Mouse (Mus musculus): ENCODE data around the gene Gon7. TPM values are rescaled to one million over a fixed set of nuclear protein-coding genes. Genes with fewer than 3 reads are reported as not detected.

Gene Gon7
- polyA plus RNA-seq (2012; rRNA removed): 10.7 and 12.4 TPM in 2 replicates

DNA sequence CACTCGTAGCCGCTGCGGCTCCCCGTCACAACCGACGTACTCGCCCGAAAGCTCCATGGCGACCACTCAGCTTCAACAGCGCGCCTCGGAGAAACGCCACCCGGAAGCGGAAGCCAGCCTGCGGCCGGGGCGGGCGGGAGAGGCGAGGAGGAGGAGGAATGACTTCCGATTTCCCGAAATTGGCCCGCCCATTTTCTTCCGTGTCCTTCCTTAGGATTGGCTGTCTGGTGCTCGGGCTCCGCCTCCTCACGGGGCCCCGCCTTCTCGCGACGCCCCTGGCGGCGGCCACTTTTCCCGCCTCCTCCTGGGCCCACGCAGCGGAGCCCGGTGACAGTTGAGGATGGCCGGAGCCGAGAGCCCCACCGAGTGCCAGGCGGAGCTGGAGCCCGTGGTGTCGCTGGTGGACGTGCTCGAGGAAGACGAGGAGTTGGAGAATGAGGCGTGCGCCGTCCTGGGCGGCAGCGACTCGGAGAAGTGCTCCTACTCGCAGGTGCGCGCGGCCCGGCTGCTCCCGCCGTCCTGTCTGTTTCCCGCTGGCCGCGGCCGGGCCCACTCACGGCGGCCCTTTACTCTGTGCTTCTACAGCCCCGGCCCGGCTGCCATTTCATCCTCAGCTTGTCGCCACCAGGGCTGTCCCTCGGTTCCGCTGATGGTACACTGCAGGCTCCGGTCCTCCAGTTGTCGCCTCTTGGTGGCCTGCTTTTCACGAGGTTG is at the start of gene Gon7, which contains the start of the genes Gm28051 and Ubr7:
Gene Gon7, minus strand, starts transcription at position 115 of the 714 bp plus-strand sequence.
Gene Gm28051, minus strand, starts transcription at position 77 of the 714 bp plus-strand sequence.
Gene Ubr7, plus strand, starts transcription at position 279 of the 714 bp plus-strand sequence.
- DNase-seq (ENCODE audit: extremely low spot score in 1 of 2, low spot score in 1 of 2): peak; percentile 95 to 97

DNA sequence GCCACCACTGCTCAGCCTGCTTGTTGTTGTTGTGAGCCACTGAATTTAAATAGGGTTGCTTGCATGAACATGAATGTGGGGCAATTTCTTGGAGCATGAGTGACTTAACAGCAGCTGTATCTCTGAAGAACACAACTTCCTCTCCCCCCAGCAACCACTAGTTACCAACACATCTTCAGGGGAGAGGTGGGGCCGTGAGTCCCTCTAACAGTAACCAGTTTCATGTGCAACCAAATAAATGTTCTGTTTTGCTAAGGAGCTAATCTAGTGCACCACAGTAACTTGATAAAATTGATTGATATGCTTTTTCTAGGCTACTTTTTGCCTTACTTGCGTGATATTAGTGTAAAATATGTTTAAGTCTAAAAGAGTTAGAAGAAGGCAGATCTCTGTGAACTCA is 41.9 kb upstream of the Gon7 start:
- DNase-seq (ENCODE audit: extremely low spot score in 1 of 2, low spot score in 1 of 2): no peak

DNA sequence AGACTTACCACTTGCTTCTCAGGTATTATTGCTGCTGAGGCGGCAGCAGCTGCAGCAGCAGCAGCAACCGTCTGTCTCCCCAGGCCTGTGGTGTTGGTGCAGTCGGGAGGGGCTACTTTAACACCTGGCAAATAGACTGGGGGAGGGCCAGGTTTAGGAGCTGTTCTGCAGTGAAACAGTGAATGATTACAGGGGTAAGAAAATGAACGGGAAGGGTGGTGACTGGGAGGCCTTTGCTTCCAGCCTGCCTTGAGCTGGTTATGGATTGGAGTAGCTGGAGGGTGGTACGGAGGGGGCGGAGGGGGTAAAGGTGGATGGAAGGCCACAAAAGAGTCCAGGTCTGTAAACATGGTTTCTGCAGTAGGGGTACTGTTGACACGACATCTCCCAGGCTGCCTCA is 30.3 kb upstream of the Gon7 start:
- DNase-seq (ENCODE audit: extremely low spot score in 1 of 2, low spot score in 1 of 2): no peak

DNA sequence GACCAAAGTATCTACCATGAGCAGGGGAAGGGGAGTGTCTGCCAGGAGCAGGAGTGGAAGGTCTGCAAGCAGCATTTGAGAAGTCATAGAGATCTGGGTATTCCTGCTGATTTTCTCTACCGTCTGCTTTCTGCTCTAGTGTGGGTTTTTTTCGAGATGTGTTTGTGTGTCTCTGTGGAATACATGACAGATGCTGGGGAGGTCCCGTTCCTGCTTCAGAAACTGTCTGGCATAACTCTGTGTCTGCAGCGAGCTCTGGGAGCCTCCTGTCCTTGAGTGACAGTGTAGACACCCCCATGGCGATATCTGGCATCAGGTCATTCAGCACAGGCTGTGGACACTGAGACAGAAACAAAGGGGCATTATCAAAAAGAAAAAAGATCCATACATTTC is 28.0 kb upstream of the Gon7 start:
- peak in 1 of 2 experiments; percentile 21 for DNase-seq (ENCODE audit: extremely low spot score in 1 of 2, low spot score in 1 of 2)

DNA sequence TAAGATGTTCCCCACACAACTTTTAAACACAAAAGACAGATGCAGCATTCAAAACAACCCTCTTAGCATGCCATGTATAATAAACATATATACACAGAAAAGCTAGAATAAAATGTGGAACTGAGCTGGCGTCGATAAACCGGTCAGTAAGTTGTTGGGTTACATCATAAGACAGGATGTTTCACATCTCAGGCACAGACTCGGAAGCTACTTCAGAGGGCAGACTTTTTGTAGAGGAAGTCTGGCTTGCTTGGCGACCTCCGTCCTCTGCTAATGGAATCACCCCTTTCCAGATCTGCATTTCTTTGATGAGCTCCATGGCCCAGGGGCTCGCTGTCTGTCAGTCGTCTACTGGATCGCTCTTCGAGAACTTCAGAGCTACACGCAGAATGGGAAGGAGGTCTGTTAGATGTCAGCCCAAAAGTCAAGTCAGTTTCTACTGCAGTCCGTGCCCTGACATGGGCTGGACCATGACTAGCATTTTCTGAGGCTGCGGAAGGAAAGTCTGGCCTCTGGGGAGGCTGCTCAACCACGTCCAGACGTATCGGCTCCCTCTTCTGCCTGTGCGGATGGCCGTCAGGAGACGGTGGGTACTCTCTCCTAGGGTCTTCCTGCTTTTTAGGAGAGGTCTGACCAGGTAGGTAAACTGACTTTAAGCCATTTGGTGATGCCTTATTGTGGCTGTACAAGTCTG is 27.4 kb upstream of the Gon7 start:
- DNase-seq (ENCODE audit: extremely low spot score in 1 of 2, low spot score in 1 of 2): no peak

DNA sequence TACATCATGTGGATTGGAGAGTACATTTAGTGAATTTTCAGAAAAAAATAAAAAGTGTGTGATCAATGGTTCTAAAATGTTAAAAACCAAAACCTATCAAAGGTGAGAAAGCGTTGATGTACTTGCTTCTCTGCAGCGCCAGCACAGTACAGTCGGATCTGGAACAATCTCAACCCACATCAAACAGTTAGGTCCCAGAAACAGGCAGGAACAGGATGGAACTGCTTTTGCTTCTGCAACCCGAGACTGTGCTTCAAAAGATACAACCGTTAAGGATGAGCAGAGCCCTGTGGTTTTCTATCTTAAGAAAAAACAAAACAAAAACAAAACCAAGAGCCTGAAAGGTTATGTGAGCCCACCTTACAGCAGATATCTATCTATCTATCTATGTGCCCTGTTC is 25.2 kb upstream of the Gon7 start:
- DNase-seq (ENCODE audit: extremely low spot score in 1 of 2, low spot score in 1 of 2): no peak

DNA sequence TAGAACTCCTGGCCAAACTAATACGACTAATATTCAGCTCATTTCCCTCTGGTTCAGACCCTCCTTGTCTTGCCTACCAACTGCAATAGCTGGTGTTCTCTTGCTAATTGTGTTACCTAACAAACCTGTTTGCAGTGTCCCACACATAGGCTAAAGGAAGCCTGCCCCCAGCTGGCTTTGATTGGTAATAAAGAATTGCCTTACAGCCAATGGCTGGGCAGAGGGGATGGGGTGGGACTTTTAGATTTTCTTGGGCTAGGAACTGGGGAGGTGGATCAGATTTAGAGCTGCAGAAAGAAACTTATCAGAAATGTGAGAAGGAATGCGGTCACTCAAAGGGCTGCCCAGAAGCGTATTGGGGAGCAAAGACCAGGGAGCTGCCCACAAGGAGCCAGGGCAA is 21.8 kb upstream of the Gon7 start:
- no peak for DNase-seq (ENCODE audit: extremely low spot score in 1 of 2, low spot score in 1 of 2)

DNA sequence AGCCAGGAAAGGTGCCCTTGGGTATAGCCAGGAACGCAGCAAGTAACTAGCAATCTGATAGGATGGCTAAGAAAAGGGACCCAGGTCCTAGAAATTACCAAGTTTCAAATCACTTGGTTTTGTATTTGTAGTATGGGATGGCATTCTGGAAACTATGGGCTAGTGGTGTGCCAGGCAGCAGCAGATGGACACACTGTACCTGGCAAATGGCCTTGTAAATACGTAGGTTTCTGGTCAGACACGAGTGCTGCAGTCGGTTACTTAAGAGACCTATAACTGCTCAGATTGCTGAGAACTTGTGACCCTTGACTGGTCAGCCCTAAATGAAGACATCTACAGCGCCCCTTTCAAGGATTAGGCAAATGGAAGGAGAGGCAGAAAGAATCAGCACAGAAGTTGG is 20.5 kb upstream of the Gon7 start:
- no peak for DNase-seq (ENCODE audit: extremely low spot score in 1 of 2, low spot score in 1 of 2)

DNA sequence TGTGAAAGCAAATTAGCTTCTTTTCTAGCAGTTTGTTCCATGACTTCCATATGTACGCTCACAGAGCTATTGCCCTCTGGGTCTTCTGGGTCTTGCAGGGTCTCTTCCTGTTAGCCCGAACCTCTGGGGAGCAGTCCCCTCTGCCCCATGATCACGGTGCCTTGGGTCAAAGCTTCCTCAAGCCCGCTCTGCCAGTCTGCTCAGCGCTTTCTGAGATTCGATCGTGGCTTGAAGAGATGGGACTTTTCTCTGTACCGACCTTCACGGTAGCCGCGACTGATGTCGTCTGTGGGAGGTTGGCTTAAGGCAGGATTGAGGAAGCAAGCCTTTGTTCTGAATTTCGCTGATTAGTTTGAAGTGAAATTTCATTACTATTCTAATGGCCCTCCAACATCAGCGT is 18.4 kb upstream of the Gon7 start:
- no peak for DNase-seq (ENCODE audit: extremely low spot score in 1 of 2, low spot score in 1 of 2)

DNA sequence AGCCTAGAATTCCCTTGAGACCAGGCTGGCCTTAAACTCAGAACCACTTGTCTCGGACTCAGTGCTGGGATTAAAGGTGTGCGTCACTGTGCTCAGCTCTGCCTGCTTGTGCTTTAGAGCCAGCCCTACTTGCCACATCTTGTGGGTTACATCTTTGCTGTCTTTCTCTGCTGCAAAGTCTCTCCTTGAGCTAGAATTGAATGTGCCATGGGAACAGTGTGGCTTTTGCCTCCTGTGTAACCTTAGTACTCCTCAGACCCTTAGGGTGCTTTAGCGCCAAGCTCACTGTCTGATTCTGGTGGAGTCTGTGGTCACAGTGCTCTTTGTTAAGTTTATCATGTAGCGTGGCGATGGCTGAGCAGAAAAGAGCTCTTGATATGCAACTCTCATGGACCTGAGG is 15.1 kb upstream of the Gon7 start:
- DNase-seq (ENCODE audit: extremely low spot score in 1 of 2, low spot score in 1 of 2): no peak

DNA sequence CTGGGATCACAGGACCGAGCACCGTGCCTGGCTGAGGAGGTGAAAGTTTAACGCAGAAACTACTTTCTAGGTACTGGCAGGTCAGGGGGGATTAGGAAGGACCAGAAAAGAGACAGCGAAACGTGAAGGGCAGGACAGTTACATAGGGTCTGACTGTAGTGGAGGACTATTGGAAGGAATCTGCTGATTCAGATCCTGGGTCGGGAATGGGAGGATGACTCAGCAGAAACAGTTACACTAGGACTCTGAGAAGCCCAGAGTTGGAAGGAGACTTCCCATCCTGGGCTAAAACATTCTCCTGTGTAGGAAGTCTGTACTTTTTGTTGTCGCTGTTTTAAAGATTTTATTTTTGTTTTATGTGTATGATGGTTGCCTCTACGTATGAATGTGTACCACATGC is 14.0 kb upstream of the Gon7 start:
- no peak for DNase-seq (ENCODE audit: extremely low spot score in 1 of 2, low spot score in 1 of 2)

DNA sequence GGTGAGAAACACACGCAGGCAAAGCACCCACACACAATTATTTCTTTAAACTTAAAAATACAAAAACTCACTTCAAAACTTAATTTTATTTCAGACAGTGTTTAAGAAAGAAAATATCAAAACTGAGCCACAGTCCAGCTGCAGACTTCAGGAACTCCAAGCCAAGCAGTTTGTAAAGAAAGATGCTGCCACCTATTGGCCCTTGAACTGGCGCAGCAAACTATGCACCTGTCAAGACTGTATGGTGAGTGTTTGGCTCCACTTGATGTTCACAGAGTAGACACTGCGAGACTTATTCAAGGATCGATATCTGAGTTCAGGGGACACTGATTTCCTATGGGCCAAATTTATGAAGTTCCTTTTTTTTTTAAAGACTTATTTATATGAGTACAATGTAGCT is 11.4 kb upstream of the Gon7 start:
- DNase-seq (ENCODE audit: extremely low spot score in 1 of 2, low spot score in 1 of 2): no peak

DNA sequence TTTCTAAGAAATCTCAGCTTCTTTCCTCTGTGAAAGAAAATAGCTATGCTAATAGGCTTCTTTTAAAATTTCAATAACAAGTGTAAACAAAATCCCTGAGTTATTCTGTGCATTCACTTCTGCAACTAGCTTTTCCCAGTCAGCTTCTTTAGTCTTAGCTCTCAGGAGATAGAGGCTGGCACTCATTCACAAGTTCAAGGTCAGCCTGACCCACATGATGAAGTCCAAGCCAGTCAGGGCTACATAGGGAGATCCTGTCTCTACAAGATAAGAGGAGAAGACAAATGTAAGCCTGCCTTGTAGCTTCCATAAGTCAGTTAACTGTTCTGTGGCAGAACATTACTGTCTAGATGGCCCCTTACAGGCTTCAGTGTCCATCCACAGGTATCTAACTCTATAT is 6.1 kb upstream of the Gon7 start:
- DNase-seq (ENCODE audit: extremely low spot score in 1 of 2, low spot score in 1 of 2): no peak

DNA sequence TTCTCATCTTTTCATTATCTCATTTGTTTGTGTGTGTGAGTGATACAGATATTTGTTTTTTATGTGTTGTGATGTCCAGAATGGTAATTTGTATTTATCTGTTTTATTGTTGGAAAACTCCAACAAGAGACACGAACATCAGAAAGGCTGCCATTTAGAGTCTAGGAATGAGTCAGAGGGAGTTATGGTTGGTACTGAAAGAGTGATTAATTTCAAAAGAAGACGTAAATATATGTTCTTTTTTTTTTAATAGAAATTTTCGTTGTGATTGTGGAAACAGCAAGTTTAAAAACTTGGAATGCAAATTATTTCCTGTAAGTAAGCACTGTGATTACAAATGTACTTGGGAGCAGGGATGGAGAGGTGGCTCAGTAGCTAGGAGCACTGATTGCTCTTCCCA is 4.1 kb upstream of the Gon7 start:
- DNase-seq (ENCODE audit: extremely low spot score in 1 of 2, low spot score in 1 of 2): no peak

DNA sequence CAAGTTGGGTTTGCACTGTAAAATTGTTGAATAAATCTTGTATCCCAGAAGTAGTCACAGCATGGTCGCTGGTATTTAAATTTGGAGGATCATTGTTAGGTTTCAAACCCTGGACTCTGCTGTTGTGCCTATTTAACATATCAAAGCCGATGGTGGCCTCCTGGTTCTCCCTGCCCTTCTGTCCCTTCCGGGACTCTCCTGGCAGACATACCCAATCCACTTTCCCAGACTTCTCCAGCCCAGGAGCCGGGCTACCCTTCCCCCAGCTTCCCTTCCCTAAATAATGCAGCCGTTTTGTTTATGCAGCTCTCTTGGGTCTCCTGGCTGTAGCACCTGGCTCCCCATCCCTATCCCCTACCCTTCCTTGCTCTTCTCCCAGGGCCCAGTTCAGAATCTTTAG is 1.3 kb upstream of the Gon7 start:
- no peak for DNase-seq (ENCODE audit: extremely low spot score in 1 of 2, low spot score in 1 of 2)

DNA sequence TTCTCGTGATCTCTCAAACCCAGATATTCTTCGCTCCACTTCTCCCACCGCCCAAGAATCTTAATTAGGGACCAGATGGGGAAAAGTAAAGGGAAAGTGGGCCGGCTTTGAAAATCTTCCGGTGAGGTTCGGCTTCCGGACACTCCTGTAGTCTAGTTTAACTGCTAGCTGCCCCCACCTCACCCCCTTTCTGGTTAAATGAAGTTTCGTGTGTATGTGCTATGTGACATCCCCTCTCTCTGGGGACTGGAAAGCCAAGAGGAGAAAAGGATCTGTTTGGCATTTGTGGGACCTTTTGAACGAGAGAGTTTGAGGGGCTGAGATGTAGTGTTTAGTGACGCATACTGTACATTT is 777 bp upstream of the Gon7 start, which contains the start of gene Gm20604:
Gene Gm20604, minus strand, starts transcription at position 270 of the 354 bp plus-strand sequence.
- no peak for DNase-seq (ENCODE audit: extremely low spot score in 1 of 2, low spot score in 1 of 2)

DNA sequence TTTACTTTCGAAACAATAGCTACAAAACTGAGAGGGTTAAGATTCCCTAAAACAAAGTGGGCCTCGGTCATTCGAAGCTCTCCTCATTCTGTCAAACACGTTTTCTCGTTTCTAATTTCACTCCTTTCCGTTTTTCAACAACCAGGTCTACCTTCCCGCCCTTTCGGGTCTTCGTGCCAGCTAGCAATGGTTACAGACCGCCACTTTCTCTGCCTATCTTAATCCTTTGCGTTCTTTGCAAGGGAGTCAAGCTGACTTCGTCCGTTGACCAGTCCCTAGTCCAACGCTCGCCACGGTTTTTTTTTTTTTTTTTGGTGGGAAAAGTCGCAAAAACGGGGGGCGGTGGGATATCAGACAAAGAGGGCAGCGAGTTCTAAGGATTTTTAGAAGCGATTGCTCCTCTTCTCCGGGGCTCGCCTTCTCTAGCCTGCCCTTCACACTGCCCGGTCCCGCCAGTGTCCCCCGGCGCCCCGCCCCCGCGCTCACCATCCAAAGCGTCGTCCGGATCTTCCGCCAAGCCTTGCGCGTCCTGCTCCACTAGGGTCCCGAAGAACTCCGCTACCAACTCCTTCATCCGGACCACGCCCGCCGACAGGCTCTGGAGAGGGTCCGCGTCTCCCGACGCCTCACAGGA is 431 bp downstream of the Gon7 start:
- no peak for DNase-seq (ENCODE audit: extremely low spot score in 1 of 2, low spot score in 1 of 2)

DNA sequence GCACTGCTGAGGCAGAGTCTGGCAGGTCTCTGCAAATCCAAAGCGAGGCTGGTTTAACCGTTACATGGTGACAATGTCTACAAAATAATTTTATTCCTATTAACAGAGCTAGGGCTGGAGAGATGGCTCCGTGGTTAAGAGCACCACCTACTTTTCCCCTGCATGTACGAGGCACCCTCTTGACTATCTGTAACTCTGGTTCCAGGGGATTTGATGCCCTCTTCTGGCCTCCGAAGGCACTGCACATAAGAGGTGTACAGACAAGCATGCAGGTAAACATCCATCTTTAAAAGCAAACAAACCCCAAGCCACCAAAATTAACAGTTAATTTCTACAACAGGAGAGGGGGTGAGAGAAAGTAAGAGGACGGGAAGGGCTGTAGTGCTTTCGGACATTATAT is 1.3 kb downstream of the Gon7 start:
- DNase-seq (ENCODE audit: extremely low spot score in 1 of 2, low spot score in 1 of 2): no peak

DNA sequence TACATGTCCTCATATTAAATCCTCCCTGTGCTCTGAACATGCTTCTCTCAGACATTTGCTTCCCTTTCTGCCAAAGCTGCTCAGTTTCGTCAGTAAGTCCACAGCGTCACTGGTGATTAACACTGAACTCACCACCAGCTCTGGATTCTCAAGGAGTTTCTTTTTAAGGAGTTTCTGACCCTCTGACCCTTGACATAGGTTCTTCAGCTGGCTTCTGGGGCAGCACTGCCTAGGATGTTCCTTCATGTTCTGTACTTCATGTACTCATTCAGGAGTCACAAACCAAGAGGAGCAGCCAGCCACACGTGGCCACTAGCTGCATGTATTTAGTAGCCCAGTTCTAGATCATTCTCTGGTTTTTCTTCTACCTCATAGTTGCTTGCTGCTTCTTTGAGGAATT is 9.3 kb downstream of the Gon7 start:
- no peak for DNase-seq (ENCODE audit: extremely low spot score in 1 of 2, low spot score in 1 of 2)

DNA sequence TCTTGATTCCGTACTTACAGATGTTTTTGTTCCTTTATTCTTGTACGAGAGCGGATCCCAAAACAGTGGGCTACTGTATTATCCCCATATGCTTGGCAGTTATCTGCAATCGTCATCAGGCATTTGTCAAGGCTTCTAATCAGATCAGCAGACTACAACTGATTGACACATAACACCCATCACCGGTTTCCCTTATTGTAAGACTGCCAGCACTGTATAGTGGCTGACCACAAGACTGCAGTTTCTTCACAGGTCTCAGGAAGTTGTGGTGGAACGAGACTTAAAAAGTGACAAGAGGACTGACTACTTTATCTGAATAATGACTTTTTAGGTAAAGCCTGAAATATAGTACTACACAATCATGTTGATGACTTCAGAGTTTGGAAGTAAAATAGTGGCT is 12.8 kb downstream of the Gon7 start:
- DNase-seq (ENCODE audit: extremely low spot score in 1 of 2, low spot score in 1 of 2): no peak

DNA sequence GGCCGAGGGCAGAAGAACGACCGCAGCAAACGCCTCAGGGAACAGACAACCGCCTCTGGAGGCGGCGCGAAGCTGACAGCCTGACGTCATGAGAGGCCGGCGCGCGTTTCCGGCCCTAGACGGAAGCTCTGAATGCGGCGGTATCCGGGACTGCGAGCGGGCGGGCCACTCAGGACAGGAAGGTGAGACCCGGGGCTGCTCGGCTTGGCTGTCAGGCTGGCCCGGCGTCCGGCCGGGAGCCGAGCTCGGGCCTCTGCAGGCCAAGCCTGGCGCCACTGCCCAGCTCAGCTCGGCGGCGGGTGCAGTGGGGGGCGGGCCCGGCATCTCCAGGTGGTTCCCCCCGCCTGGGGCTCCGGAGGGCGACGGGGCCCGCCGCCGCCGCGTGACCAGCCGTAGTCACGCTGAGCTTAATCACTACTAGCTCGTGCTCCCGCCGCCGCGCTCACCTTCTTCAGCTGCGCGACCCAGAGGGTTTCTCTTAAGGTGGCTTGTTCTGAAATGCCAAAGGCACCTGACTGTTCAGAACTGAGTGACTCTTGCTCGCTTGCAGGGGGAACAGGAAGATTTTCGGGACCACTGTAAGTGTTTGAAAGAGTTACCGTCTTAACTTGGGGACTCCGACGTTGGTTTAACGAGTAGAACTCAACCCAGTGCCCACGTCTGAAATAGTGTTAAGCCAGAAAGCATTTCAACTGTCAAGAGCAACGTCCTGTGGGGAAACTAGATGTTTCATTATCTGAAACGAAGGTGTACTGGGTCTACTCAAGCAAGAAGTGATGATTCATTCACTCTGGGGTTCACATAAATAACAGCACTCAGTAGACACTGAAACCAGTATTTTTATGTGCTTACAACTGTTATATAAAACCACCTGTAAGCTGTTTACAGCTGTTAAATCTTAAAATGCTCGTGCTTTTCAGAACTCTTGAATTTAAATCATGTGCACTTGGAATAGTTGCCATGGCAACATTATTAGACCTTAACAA is 13.7 kb downstream of the Gon7 start, which contains the start of the genes Moap1 and Tmem251:
Gene Moap1, minus strand, starts transcription at position 73 of the 986 bp plus-strand sequence.
Gene Tmem251, plus strand, starts transcription at position 174 of the 986 bp plus-strand sequence.
- peak; percentile 83 to 91 for DNase-seq (ENCODE audit: extremely low spot score in 1 of 2, low spot score in 1 of 2)

All from frontal cortex, adult 2 months (tissue).